Mouse (Mus musculus) hematopoietic stem cell, adult 5-6 weeks (primary cell): ENCODE measurements around the gene Adam19. TPM values are rescaled to one million over a fixed set of nuclear protein-coding genes. Genes with fewer than 3 reads are reported as not detected.

ENCODE experiments used
- total RNA-seq: library from RNA; stranded (forward); fragments of 172-1452, 232-1000 nt; gene quantifications from 2 replicates; pipeline ENCODE4 v1.2.3, GENCODE M21; 2017

Gene Adam19
- total RNA-seq, 1 experiment from 2014 or later = 1.4 TPM

Other genes starting within 250 kb of the Adam19 start
- gene Clint1, start 203.9 kb upstream of the Adam19 start, total RNA-seq = 126 and 161 TPM in 2 replicates
- 4.2 and 4.6 TPM in 2 replicates for gene Lsm11, start 111.1 kb upstream of the Adam19 start, total RNA-seq
- gene Thg1l, start 100.5 kb upstream of the Adam19 start, total RNA-seq = 23.2 and 29.3 TPM in 2 replicates
- not detected in 2 replicates for gene Sox30, start 75.7 kb upstream of the Adam19 start, total RNA-seq
- 4.3 and 13.2 TPM in 2 replicates for gene Gm12166, start 3.7 kb upstream of the Adam19 start, total RNA-seq
- not detected in 2 replicates for gene Nipal4, start 110.5 kb downstream of the Adam19 start, total RNA-seq
- not detected in 2 replicates for gene Fndc9, start 179.5 kb downstream of the Adam19 start, total RNA-seq